1 mouse cellular context compared by ENCODE assay signal in the genomic region with DNA sequence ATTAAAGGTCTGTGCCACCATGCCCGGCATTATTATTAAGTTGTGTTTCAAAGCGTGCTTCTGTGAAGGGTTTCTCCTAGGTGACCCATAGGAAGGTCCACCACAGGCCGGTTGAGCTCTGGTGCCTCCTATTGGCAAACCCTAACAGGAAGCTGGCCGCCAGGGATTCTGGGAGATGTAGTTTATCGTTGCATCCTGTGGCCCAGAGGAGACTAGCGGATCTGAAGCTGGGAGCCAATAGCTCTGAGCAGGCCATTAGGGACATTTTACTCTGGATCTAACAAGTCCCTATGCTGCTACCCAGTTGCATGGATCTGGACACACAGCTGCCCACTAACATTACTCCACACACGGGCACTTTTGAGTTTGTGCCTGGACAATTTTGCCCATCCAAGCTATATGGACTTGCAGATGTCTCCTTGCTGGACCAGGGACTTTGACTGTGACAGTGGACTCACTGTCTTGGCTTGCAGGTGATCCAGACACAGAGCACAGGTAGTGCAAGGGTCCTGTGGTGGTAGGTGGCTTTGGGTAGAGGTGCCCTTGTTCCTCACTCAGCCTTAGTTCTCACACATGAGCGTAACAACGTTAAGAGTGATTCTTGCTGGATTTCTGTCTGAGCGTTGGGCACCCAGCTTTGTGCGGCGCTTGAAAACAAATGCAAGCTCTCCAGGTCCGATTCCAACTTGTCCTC.
TF ChIP-seq lines count a peak whose summit lies in the region.

No protein-coding gene starts in this region.

TF ChIP-seq in CH12.LX, 34 proteins besides CTCF, POLR2A, EP300 and RAD21:
- TF ChIP-seq MAFK (IDR thresholded peaks at IDR 0.05; ENCODE audit: insufficient replicate concordance, low read length): no peak
- peak; percentile 76 for TF ChIP-seq ELF1 (IDR thresholded peaks at IDR 0.05; ENCODE audit: low read depth, low read length)
- no peak for TF ChIP-seq MYC (IDR thresholded peaks at IDR 0.05; ENCODE audit: low read depth, low read length)
- TF ChIP-seq USF2 (conservative IDR thresholded peaks at IDR 0.05; ENCODE audit: low read depth, low read length): no peak
- TF ChIP-seq SMC3 (IDR thresholded peaks at IDR 0.05; ENCODE audit: low read depth, low read length): peak; percentile 20; the same call in 1 of the 2 replicates
- peak; percentile 98 for TF ChIP-seq HCFC1 (IDR thresholded peaks at IDR 0.05; ENCODE audit: low read depth, low read length)
- no peak for TF ChIP-seq JUND (conservative IDR thresholded peaks at IDR 0.05; ENCODE audit: low read depth, low read length)
- TF ChIP-seq JUN (IDR thresholded peaks at IDR 0.05; ENCODE audit: insufficient read depth, low read depth, low read length): no peak
- TF ChIP-seq BHLHE40 (IDR thresholded peaks at IDR 0.05; ENCODE audit: low read depth, low read length): no peak
- TF ChIP-seq ZC3H11A (IDR thresholded peaks at IDR 0.05; ENCODE audit: low read depth, low read length): no peak
- TF ChIP-seq UBTF (IDR thresholded peaks at IDR 0.05; ENCODE audit: low read depth, low read length): no peak
- TF ChIP-seq KAT2A (IDR thresholded peaks at IDR 0.05; ENCODE audit: insufficient replicate concordance, low read length): peak; percentile 90; the same call in 1 of the 2 replicates
- TF ChIP-seq PAX5 (IDR thresholded peaks at IDR 0.05; ENCODE audit: low read length): no peak
- TF ChIP-seq GABPA (IDR thresholded peaks at IDR 0.05; ENCODE audit: insufficient replicate concordance, low read depth, low read length): no peak; the same call in 1 of the 2 replicates
